Mouse (Mus musculus) midbrain, embryonic 11.5 days (tissue): ENCODE data around the gene Pbx1. TPM values are rescaled to one million over a fixed set of nuclear protein-coding genes. Genes with fewer than 3 reads are reported as not detected.

Experiments
- ATAC-seq: fragments of 200-750 bp; cut with Nextera tagmentation; 2 replicates; pipeline ENCODE4 v1.8.0; 2017; ENCODE audit warnings: moderate TSS enrichment, moderate library complexity; ENCODE audit not compliant: low FRiP score
- DNase-seq: peaks from one replicate; pipeline ENCODE4 v3.0.0; 2015; ENCODE audit warnings: low spot score; ENCODE audit errors: missing footprints
- H3K27ac ChIP-seq: fragments of 300-500 bp; sonication (generic); 2 replicates; pipeline ENCODE4 v1.5.1; 2014; ENCODE audit warnings: low read depth, low read length
- H3K27me3 ChIP-seq: fragments of 300-500 bp; sonication (generic); 2 replicates; pipeline ENCODE4 v1.6.1; 2014; ENCODE audit warnings: mild to moderate bottlenecking, low read length, moderate library complexity, mixed read lengths; ENCODE audit not compliant: control insufficient read depth, insufficient read depth
- H3K36me3 ChIP-seq: fragments of 300-500 bp; sonication (generic); 2 replicates; pipeline ENCODE4 v1.6.1; 2014; ENCODE audit warnings: mild to moderate bottlenecking, low read length, moderate library complexity, mixed read lengths; ENCODE audit not compliant: control insufficient read depth, insufficient read depth
- H3K4me1 ChIP-seq: fragments of 300-500 bp; sonication (generic); 2 replicates; pipeline ENCODE4 v1.6.1; 2014; ENCODE audit warnings: low read length; ENCODE audit not compliant: control insufficient read depth, insufficient read depth
- H3K4me2 ChIP-seq: fragments of 300-500 bp; sonication (generic); 2 replicates; pipeline ENCODE4 v1.6.1; 2014; ENCODE audit warnings: mild to moderate bottlenecking, moderate library complexity
- H3K4me3 ChIP-seq: fragments of 300-500 bp; sonication (generic); 2 replicates; pipeline ENCODE4 v1.5.1; 2014; ENCODE audit warnings: low read depth, low read length
- H3K9ac ChIP-seq: fragments of 300-500 bp; sonication (generic); 2 replicates; pipeline ENCODE4 v1.6.1; 2014; ENCODE audit warnings: low read length
- H3K9me3 ChIP-seq: fragments of 300-500 bp; sonication (generic); 2 replicates; pipeline ENCODE4 v1.6.1; 2016; ENCODE audit warnings: low read length; ENCODE audit not compliant: control insufficient read depth
- WGBS: fragments of 180-500 bp; shearing (Covaris S2); extraction: QIAGEN DNeasy Blood & Tissue Kit; methylation state at CpG from one replicate; pipeline ENCODE4 v1.1.7; 2014; 5-methylcytosine and 5-hydroxymethylcytosine counted together
- polyA plus RNA-seq: library from polyadenylated mRNA; unstranded; fragments of >200 nt; fragmentation: Nextera tagmentation; extraction: Ambion mirVana; gene quantifications from 2 replicates; pipeline ENCODE4 v1.2.1, GENCODE M21; 2014

The Pbx1 gene
- polyA plus RNA-seq, 1 experiment from 2014 or later, result 49.3 TPM

- WGBS, result 24% methylated on average over 6 of the region's 6 CpGs
- no peaks in the 10 kb centered on the region for H3K27me3 ChIP-seq
- DNase-seq (no peak), ATAC-seq (no peak)
- peak overlapping the region; percentile 81 for H3K4me2 ChIP-seq
- no peak overlapping the region for H3K27ac ChIP-seq
- peak overlapping the region; percentile 68 for H3K4me3 ChIP-seq
- H3K4me1 ChIP-seq, result peaks cover 42% of the 10 kb centered on the region
- no peaks in the 10 kb centered on the region for H3K9me3 ChIP-seq
- H3K9ac ChIP-seq, result peak overlapping the region; percentile 55
- no peaks in the 10 kb centered on the region for H3K36me3 ChIP-seq
Measured at GRCm38 (mm10) chr1:168428255-168428654, 3.8 kb downstream of the Pbx1 start.

DNA sequence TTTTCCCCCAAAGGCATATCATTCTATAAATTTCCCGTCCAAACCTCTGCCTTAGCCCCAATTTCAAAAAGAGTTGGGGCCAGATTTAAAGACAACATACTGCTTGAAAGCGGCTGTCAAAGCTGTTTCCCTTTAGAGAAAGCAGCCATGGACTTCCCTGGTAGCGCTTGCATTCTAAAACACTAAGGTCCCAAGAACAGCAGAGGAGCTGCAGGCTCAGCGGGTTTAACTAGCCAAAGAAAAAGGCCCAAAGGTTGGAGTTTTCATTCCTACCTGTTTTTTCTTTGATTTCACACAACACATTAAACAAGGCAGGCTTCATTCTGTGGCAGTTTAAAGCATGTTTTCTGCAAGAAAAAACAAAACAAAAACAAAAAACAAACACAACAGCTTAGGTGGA lies 4.5 kb downstream of the Pbx1 start:
- peaks cover 42% of the 10 kb centered on the region for H3K4me1 ChIP-seq

GRCm38 (mm10) chr1:168426900-168427299 lies 5.2 kb downstream of the Pbx1 start:
- peaks cover 42% of the 10 kb centered on the region for H3K4me1 ChIP-seq
- 59% methylated on average over 9 of the region's 9 CpGs for WGBS

More for the DNA sequence above, 4.5 kb downstream of the Pbx1 start:
- Histone ChIP-seq H3K36me3 (no peaks in the 10 kb centered on the region), H3K9ac (peak overlapping the region; percentile 49; the same call in 1 of the 2 replicates), H3K27me3 (no peaks in the 10 kb centered on the region), H3K9me3 (no peaks in the 10 kb centered on the region), H3K4me3 (peak overlapping the region; percentile 68), H3K4me2 (peak overlapping the region; percentile 81), H3K27ac (no peak overlapping the region; the same call in 1 of the 2 replicates)
- 6% methylated on average over 4 of the region's 4 CpGs for WGBS
- DNase-seq, result no peak
- no peak for ATAC-seq

DNA sequence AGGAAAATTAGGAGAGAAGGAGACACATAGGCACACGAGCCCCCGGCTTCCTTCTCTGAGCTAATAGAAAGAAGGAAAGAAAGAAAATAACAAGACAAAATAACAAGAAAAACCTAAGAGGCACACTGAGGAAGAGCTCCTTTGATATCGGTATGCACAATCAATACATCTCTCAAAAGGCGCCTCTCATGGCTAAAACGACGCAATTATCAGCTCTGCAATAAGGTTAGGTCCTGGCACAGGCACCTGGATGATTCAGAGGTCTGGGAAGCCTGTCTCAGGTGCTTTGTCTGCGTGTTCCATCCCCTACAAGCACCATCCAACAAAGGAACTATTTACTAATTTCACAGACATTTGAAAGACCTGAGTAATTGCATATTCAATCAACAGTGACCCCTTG lies 5.8 kb downstream of the Pbx1 start:
- H3K27me3 ChIP-seq, result no peaks in the 10 kb centered on the region
- H3K4me1 ChIP-seq, result peaks cover 42% of the 10 kb centered on the region
- no peaks in the 10 kb centered on the region for H3K36me3 ChIP-seq
- peak overlapping the region; percentile 68 for H3K4me3 ChIP-seq
- peak overlapping the region; percentile 81 for H3K4me2 ChIP-seq
- ATAC-seq (no peak), DNase-seq (no peak)
- no peak overlapping the region; the same call in 1 of the 2 replicates for H3K9ac ChIP-seq
- WGBS, result 67% methylated on average over 7 of the region's 7 CpGs
- H3K27ac ChIP-seq, result no peak overlapping the region
- H3K9me3 ChIP-seq, result no peaks in the 10 kb centered on the region

More at GRCm38 (mm10) chr1:168426900-168427299, 5.2 kb downstream of the Pbx1 start:
- Histone ChIP-seq H3K9ac (peak overlapping the region; percentile 49; the same call in 1 of the 2 replicates), H3K9me3 (no peaks in the 10 kb centered on the region), H3K27me3 (no peaks in the 10 kb centered on the region), H3K4me2 (peak overlapping the region; percentile 81), H3K27ac (no peak overlapping the region), H3K36me3 (no peaks in the 10 kb centered on the region), H3K4me3 (peak overlapping the region; percentile 68)
- DNase-seq (no peak), ATAC-seq (no peak)

DNA sequence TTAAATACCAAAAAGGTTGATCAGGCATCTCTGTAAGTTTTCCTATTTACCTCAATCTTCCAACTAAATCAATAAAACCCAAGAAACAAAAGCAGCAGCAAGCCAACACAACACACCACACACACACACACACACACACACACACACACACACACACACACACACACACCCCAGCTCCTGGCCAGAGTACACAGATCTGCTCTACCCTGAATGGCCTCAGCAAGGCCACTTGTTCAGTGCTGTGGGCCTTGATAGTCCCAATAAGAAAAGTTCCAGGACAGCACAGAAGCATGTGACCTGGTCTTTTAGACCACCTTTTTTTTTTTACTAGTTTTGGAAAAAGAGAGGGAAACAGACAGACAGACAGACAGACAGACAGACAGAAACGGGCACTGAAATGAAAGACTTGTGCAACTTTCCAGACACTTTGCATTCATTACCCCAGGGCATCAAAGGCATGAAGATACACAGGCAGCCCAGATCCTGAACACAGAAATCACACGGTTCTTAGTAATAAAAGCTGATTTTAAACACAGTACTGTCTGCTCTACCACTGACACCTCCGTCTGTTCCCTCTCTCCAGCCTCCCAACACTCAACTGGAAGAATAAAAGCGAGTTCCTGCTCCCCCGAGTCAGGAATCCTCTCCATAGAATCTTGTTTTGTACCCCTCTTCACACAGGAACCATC lies 6.9 kb downstream of the Pbx1 start:
- 38% methylated on average over 5 of the region's 5 CpGs for WGBS
- Histone ChIP-seq H3K4me3 (no peak overlapping the region), H3K9me3 (no peaks in the 10 kb centered on the region), H3K9ac (no peak overlapping the region), H3K4me2 (peak overlapping the region; percentile 1; the same call in 1 of the 2 replicates), H3K27me3 (no peaks in the 10 kb centered on the region), H3K4me1 (peaks cover 42% of the 10 kb centered on the region), H3K27ac (no peak overlapping the region), H3K36me3 (no peaks in the 10 kb centered on the region)
- DNase-seq (no peak), ATAC-seq (no peak)

GRCm38 (mm10) chr1:168423389-168423930 lies 8.6 kb downstream of the Pbx1 start:
- Histone ChIP-seq H3K4me3 (no peak overlapping the region), H3K27ac (no peak overlapping the region), H3K4me1 (peaks cover 47% of the 10 kb centered on the region), H3K27me3 (no peaks in the 10 kb centered on the region), H3K9me3 (no peaks in the 10 kb centered on the region), H3K36me3 (no peaks in the 10 kb centered on the region), H3K4me2 (no peak overlapping the region), H3K9ac (no peak overlapping the region)
- ATAC-seq (no peak), DNase-seq (no peak)
- WGBS, result 81% methylated on average over 11 of the region's 11 CpGs

DNA sequence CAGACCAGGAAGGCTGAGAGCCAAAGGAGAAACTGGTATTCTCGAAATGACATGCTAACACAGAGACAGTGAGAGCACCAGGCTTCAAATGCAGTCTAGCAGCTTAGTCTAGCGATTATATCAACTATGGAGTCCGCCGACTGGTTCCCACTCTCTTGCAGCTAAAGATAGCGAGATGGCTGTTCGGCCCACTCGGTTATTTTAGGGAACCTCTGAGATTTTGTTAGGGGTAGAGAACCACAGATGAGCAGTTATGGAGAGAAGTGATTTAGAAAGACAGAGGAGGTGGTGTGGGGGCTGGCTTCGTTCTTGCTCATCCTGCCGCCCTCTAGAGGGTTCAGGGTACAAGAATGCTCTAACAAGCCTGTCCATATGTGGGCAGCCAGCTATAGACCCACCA lies 13.2 kb downstream of the Pbx1 start:
- no peak for ATAC-seq
- Histone ChIP-seq H3K27ac (no peak overlapping the region), H3K4me2 (no peak overlapping the region), H3K4me1 (peaks cover 29% of the 10 kb centered on the region), H3K36me3 (no peaks in the 10 kb centered on the region), H3K9me3 (no peaks in the 10 kb centered on the region), H3K27me3 (no peaks in the 10 kb centered on the region), H3K9ac (no peak overlapping the region), H3K4me3 (no peak overlapping the region)
- no peak for DNase-seq
- WGBS, result 86% methylated on average over 9 of the region's 9 CpGs

GRCm38 (mm10) chr1:168417626-168418025 lies 14.4 kb downstream of the Pbx1 start:
- H3K4me2 ChIP-seq, result no peak overlapping the region
- H3K4me3 ChIP-seq, result no peak overlapping the region
- H3K4me1 ChIP-seq, result peaks cover 25% of the 10 kb centered on the region
- H3K36me3 ChIP-seq, result no peaks in the 10 kb centered on the region
- H3K27ac ChIP-seq, result no peak overlapping the region
- WGBS, result 30% methylated on average over 6 of the region's 6 CpGs
- H3K27me3 ChIP-seq, result no peaks in the 10 kb centered on the region
- no peaks in the 10 kb centered on the region for H3K9me3 ChIP-seq
- ATAC-seq (peak; percentile 54; the same call in 1 of the 2 replicates), DNase-seq (no peak)
- H3K9ac ChIP-seq, result no peak overlapping the region; the same call in 1 of the 2 replicates

DNA sequence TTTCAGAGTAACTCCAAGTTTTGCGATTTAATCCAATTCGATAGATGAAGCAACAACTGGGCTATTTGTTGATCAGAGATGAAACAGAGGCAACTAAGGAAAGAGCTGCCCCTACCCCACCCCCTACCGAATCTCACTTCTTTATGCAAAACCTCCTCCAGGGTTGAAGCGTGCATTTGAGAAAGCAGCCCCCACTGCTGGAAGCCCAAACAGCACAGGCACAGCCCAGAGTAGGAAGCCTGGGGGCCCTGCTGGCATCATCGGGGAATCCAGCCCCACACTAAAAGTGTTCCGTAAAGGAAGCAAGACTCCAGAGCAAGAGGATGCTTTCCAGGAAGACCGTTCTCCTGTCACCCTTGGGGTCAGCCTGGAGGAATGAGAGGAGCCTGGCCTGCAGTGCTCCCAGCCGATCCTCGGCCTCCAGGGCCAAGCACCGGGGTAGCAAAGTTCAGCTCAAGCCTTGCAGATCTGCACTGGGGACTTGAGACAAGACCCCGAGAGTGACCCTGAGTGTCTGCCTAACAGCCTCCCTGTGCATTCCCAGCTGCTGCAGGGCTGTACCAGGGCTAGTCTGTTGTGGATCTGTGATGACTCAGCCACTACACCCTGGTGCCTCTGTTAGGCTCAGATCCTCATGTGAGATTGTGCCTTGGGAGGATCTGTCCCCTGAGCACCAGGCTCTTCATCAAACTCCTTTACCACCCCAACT lies 15.2 kb downstream of the Pbx1 start:
- 0 out of 2 replicates have a peak overlapping the region, but pooled peaks have one; percentile 28 for H3K9ac ChIP-seq
- H3K27me3 ChIP-seq, result no peaks in the 10 kb centered on the region
- peak; percentile 53; the same call in 1 of the 2 replicates for ATAC-seq
- 7% methylated on average over 11 of the region's 11 CpGs for WGBS
- no peak overlapping the region for H3K27ac ChIP-seq
- no peaks in the 10 kb centered on the region for H3K36me3 ChIP-seq
- no peak for DNase-seq
- no peaks in the 10 kb centered on the region for H3K9me3 ChIP-seq
- H3K4me2 ChIP-seq, result peak overlapping the region; percentile 8; the same call in 1 of the 2 replicates
- H3K4me3 ChIP-seq, result no peak overlapping the region
- H3K4me1 ChIP-seq, result peaks cover 25% of the 10 kb centered on the region
